In the genomic region with DNA sequence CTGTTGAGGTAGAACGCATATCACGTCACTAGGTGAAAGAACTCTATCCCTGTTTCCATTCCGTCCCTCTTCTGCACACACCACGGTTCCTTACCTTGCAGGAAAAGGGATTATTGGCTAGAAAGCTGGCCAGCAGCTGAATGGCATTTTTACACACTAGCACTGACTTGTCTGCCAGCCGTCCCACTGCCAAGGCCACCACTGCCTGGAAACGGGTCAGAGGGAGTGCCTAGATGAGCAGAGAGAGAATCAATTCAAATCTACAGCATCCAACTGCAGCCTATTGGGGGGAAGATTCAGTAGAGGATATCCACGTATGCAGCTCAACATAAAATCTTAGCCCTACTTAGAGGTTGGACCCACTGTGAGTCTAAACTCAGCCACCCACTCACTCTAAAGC, we compare ENCODE assay signal across 24 mouse cellular contexts.
"Had no signal": no experiment of that assay in that cellular context is flagged by ENCODE, and none has a peak within 500 bp of the region (broad histone marks: within the 10 kb centered on the region; RNA-seq: fewer than 3 reads in every experiment).

No protein-coding gene starts in this region.

- H3K4me1 ChIP-seq: heart, embryonic 13.5 days; heart, embryonic 15.5 days; hindbrain, embryonic 13.5 days; hindbrain, embryonic 15.5 days; kidney, embryonic 15.5 days; limb, embryonic 10.5 days; limb, embryonic 12.5 days; liver, embryonic 13.5 days; liver, embryonic 15.5 days had no signal

- DNase-seq: gastrocnemius, postnatal 14 days; gastrocnemius, postnatal 36 days; heart, adult 11 months; heart, postnatal 14 days; heart, postnatal 36 days; kidney, adult 11 months; kidney, adult 2 months; kidney, adult 9 months; kidney, postnatal 14 days; kidney, postnatal 36 days; liver; liver, embryonic 13.5 days had no signal

- H3K27me3 ChIP-seq: heart, embryonic 13.5 days; heart, embryonic 15.5 days; hindbrain, embryonic 13.5 days; hindbrain, embryonic 15.5 days; kidney, embryonic 15.5 days; limb, embryonic 12.5 days; liver, embryonic 13.5 days; liver, embryonic 15.5 days had no signal

- H3K27ac ChIP-seq: heart, adult 2 months; heart, embryonic 13.5 days; heart, embryonic 15.5 days; hindbrain, embryonic 13.5 days; hindbrain, embryonic 15.5 days; hindbrain, postnatal 0 days; kidney, embryonic 15.5 days; kidney, postnatal 0 days; left cerebral cortex, adult 2 months; limb, embryonic 10.5 days; limb, embryonic 12.5 days; liver, embryonic 13.5 days; liver, embryonic 15.5 days had no signal

- H3K4me3 ChIP-seq: heart, adult 2 months; heart, embryonic 13.5 days; heart, embryonic 15.5 days; hindbrain, embryonic 13.5 days; hindbrain, embryonic 15.5 days; kidney, embryonic 15.5 days; left cerebral cortex, adult 2 months; limb, embryonic 10.5 days; limb, embryonic 12.5 days; liver, embryonic 13.5 days; liver, embryonic 15.5 days had no signal
